Comparison of ENCODE assay signal across 7 mouse cellular contexts in genomic region chr10:91612052-91612451, GRCm38 (mm10).
"Had no signal": no experiment of that assay in that cellular context is flagged by ENCODE, and none has a peak within 500 bp of the region (broad histone marks: within the 10 kb centered on the region; RNA-seq: fewer than 3 reads in every experiment).

No protein-coding gene starts in this region.

- DNase-seq: kidney, adult 11 months; kidney, adult 9 months; kidney, postnatal 36 days; liver; lung, adult 18-20 months; thymus, adult 18-20 months; thymus, postnatal 14 days had no signal
